Mouse (Mus musculus) hindbrain, embryonic 15.5 days (tissue): ENCODE measurements around the gene Zic1. TPM values are rescaled to one million over a fixed set of nuclear protein-coding genes. Genes with fewer than 3 reads are reported as not detected.

ENCODE experiments used
- ATAC-seq: fragments of 200-750 bp; cut with Nextera tagmentation; 2 replicates; pipeline ENCODE4 v1.8.0; 2017; ENCODE audit warnings: low read depth, moderate number of reproducible peaks, moderate TSS enrichment; ENCODE audit not compliant: low FRiP score
- H3K27ac ChIP-seq: fragments of 300-500 bp; sonication (generic); replicated peaks from 2 replicates; pipeline ENCODE4 v1.5.1; 2015; ENCODE audit warnings: mild to moderate bottlenecking, inconsistent platforms
- H3K27me3 ChIP-seq: fragments of 300-500 bp; sonication (generic); 2 replicates; pipeline ENCODE4 v1.6.1; 2015; ENCODE audit warnings: control low read depth, inconsistent platforms
- H3K36me3 ChIP-seq: fragments of 300-500 bp; sonication (generic); 2 replicates; pipeline ENCODE4 v1.6.1; 2015; ENCODE audit warnings: control low read depth, inconsistent platforms
- H3K4me1 ChIP-seq: fragments of 300-500 bp; sonication (generic); replicated peaks from 2 replicates; pipeline ENCODE4 v1.6.1; 2015; ENCODE audit warnings: control low read depth, inconsistent platforms
- H3K4me2 ChIP-seq: fragments of 300-500 bp; sonication (generic); 2 replicates; pipeline ENCODE4 v1.6.1; 2015; ENCODE audit warnings: moderate library complexity, mild to moderate bottlenecking, inconsistent platforms
- H3K4me3 ChIP-seq: fragments of 300-500 bp; sonication (generic); 2 replicates; pipeline ENCODE4 v1.5.1; 2015; ENCODE audit warnings: mild to moderate bottlenecking, inconsistent platforms
- H3K9ac ChIP-seq: fragments of 300-500 bp; sonication (generic); 2 replicates; pipeline ENCODE4 v1.6.1; 2015; ENCODE audit warnings: inconsistent platforms
- H3K9me3 ChIP-seq: fragments of 300-500 bp; sonication (generic); 2 replicates; pipeline ENCODE4 v1.6.1; 2016; ENCODE audit warnings: control low read depth, inconsistent platforms
- WGBS: fragments of 180-500 bp; shearing (Covaris S2); methylation state at CpG from one replicate; pipeline ENCODE4 v1.1.7; 2015; 5-methylcytosine and 5-hydroxymethylcytosine counted together
- polyA plus RNA-seq: library from polyadenylated mRNA; unstranded; fragments of >200 nt; fragmentation: Nextera tagmentation; extraction: Ambion mirVana; gene quantifications from 2 replicates; pipeline ENCODE4 v1.2.1, GENCODE M21; 2015

The Zic1 gene
- polyA plus RNA-seq, 1 experiment from 2014 or later: 14.8 TPM

- peaks cover 7% of the 10 kb centered on the region; the same call in 1 of the 2 replicates for H3K4me1 ChIP-seq
- 30% methylated on average over 3 of the region's 3 CpGs for WGBS
- peaks cover 68% of the 10 kb centered on the region for H3K27me3 ChIP-seq
- H3K36me3 ChIP-seq: no peaks in the 10 kb centered on the region
- H3K27ac ChIP-seq: peak overlapping the region; percentile 58
- ATAC-seq: no peak
- no peak overlapping the region for H3K9ac ChIP-seq
- no peak overlapping the region for H3K4me3 ChIP-seq
- H3K9me3 ChIP-seq: no peaks in the 10 kb centered on the region
- peak overlapping the region; percentile 34 for H3K4me2 ChIP-seq
Observed at GRCm38 (mm10) chr9:91373811-91374575, 8.4 kb upstream of the Zic1 start.

GRCm38 (mm10) chr9:91371608-91372007 lies 6.0 kb upstream of the Zic1 start:
- Histone ChIP-seq H3K4me1 (no peaks in the 10 kb centered on the region), H3K27me3 (peaks cover 68% of the 10 kb centered on the region), H3K27ac (peak overlapping the region; percentile 96), H3K9ac (0 out of 2 replicates have a peak overlapping the region, but pooled peaks have one; percentile 30), H3K9me3 (no peaks in the 10 kb centered on the region), H3K4me2 (peak overlapping the region; percentile 51), H3K36me3 (no peaks in the 10 kb centered on the region), H3K4me3 (peak overlapping the region; percentile 9; the same call in 1 of the 2 replicates)
- no peak for ATAC-seq
- 24% methylated on average over 4 of the region's 4 CpGs for WGBS

GRCm38 (mm10) chr9:91371011-91371410 lies 5.4 kb upstream of the Zic1 start:
- H3K36me3 ChIP-seq: no peaks in the 10 kb centered on the region
- no peaks in the 10 kb centered on the region for H3K4me1 ChIP-seq
- no peaks in the 10 kb centered on the region for H3K9me3 ChIP-seq
- H3K27ac ChIP-seq: peak overlapping the region; percentile 96
- peak overlapping the region; percentile 37; the same call in 1 of the 2 replicates for H3K4me3 ChIP-seq
- ATAC-seq: 0 out of 2 replicates have a peak, but pooled peaks have one; percentile 13
- H3K27me3 ChIP-seq: peaks cover 62% of the 10 kb centered on the region
- peak overlapping the region; percentile 51 for H3K4me2 ChIP-seq
- peak overlapping the region; percentile 30 for H3K9ac ChIP-seq

GRCm38 (mm10) chr9:91370191-91370708 lies 4.6 kb upstream of the Zic1 start:
- H3K4me1 ChIP-seq: no peaks in the 10 kb centered on the region
- H3K36me3 ChIP-seq: no peaks in the 10 kb centered on the region
- H3K9ac ChIP-seq: peak overlapping the region; percentile 49
- H3K27ac ChIP-seq: peak overlapping the region; percentile 96
- WGBS: 15% methylated on average over 6 of the region's 6 CpGs
- no peak for ATAC-seq
- peak overlapping the region; percentile 51 for H3K4me2 ChIP-seq
- H3K27me3 ChIP-seq: peaks cover 61% of the 10 kb centered on the region
- H3K4me3 ChIP-seq: peak overlapping the region; percentile 37
- no peaks in the 10 kb centered on the region for H3K9me3 ChIP-seq

GRCm38 (mm10) chr9:91369293-91369991 lies 3.8 kb upstream of the Zic1 start:
- Histone ChIP-seq H3K4me1 (0 out of 2 replicates have a peak, but pooled peaks cover 7% of the 10 kb centered on the region), H3K27me3 (peaks cover 55% of the 10 kb centered on the region), H3K9ac (peak overlapping the region; percentile 49), H3K36me3 (no peaks in the 10 kb centered on the region), H3K4me3 (peak overlapping the region; percentile 37), H3K27ac (peak overlapping the region; percentile 96), H3K9me3 (no peaks in the 10 kb centered on the region), H3K4me2 (peak overlapping the region; percentile 51)
- no peak for ATAC-seq
- WGBS: 7% methylated on average over 26 of the region's 26 CpGs

GRCm38 (mm10) chr9:91368946-91369292 lies 3.3 kb upstream of the Zic1 start:
- H3K9ac ChIP-seq: peak overlapping the region; percentile 49
- H3K4me1 ChIP-seq: 0 out of 2 replicates have a peak, but pooled peaks cover 8% of the 10 kb centered on the region
- peaks cover 50% of the 10 kb centered on the region for H3K27me3 ChIP-seq
- WGBS: 5% methylated on average over 13 of the region's 13 CpGs
- peak overlapping the region; percentile 51 for H3K4me2 ChIP-seq
- H3K9me3 ChIP-seq: no peaks in the 10 kb centered on the region
- no peaks in the 10 kb centered on the region for H3K36me3 ChIP-seq
- ATAC-seq: no peak
- H3K27ac ChIP-seq: peak overlapping the region; percentile 96
- H3K4me3 ChIP-seq: peak overlapping the region; percentile 37

GRCm38 (mm10) chr9:91368150-91368549 lies 2.5 kb upstream of the Zic1 start:
- Histone ChIP-seq H3K9ac (peak overlapping the region; percentile 49), H3K4me3 (peak overlapping the region; percentile 37)

GRCm38 (mm10) chr9:91366999-91367811 lies 1.6 kb upstream of the Zic1 start:
- peak overlapping the region; percentile 96 for H3K27ac ChIP-seq
- H3K36me3 ChIP-seq: no peaks in the 10 kb centered on the region
- peaks cover 42% of the 10 kb centered on the region for H3K27me3 ChIP-seq
- peak overlapping the region; percentile 53 for H3K4me3 ChIP-seq
- 2% methylated on average over 30 of the region's 30 CpGs for WGBS
- no peak for ATAC-seq
- 0 out of 2 replicates have a peak, but pooled peaks cover 8% of the 10 kb centered on the region for H3K4me1 ChIP-seq
- peak overlapping the region; percentile 51 for H3K4me2 ChIP-seq
- H3K9me3 ChIP-seq: no peaks in the 10 kb centered on the region
- peak overlapping the region; percentile 40 for H3K9ac ChIP-seq

More at GRCm38 (mm10) chr9:91368150-91368549, 2.5 kb upstream of the Zic1 start:
- H3K4me1 ChIP-seq: 0 out of 2 replicates have a peak, but pooled peaks cover 8% of the 10 kb centered on the region
- H3K9me3 ChIP-seq: no peaks in the 10 kb centered on the region
- H3K27ac ChIP-seq: peak overlapping the region; percentile 96
- peak overlapping the region; percentile 51 for H3K4me2 ChIP-seq
- H3K36me3 ChIP-seq: no peaks in the 10 kb centered on the region
- no peak for ATAC-seq
- peaks cover 47% of the 10 kb centered on the region for H3K27me3 ChIP-seq
- WGBS: 20% methylated on average over 3 of the region's 3 CpGs

GRCm38 (mm10) chr9:91366226-91366998 lies 802 bp upstream of the Zic1 start:
- Histone ChIP-seq H3K4me2 (peak overlapping the region; percentile 51), H3K4me1 (0 out of 2 replicates have a peak, but pooled peaks cover 8% of the 10 kb centered on the region), H3K27ac (peak overlapping the region; percentile 96), H3K36me3 (no peaks in the 10 kb centered on the region), H3K9me3 (no peaks in the 10 kb centered on the region), H3K4me3 (peak overlapping the region; percentile 53), H3K9ac (peak overlapping the region; percentile 40), H3K27me3 (peaks cover 36% of the 10 kb centered on the region)
- ATAC-seq: peak; percentile 45
- 1% methylated on average over 18 of the region's 18 CpGs for whole genome bisulfite sequencing

- 0 out of 2 replicates have a peak, but pooled peaks cover 8% of the 10 kb centered on the region for H3K4me1 ChIP-seq
- H3K9ac ChIP-seq: peak overlapping the region; percentile 69
- H3K27me3 ChIP-seq: peaks cover 24% of the 10 kb centered on the region
- no peaks in the 10 kb centered on the region for H3K9me3 ChIP-seq
- H3K4me2 ChIP-seq: peak overlapping the region; percentile 51
- peak; percentile 51 for ATAC-seq
- H3K27ac ChIP-seq: peak overlapping the region; percentile 96
- no peaks in the 10 kb centered on the region for H3K36me3 ChIP-seq
- WGBS: under 1% methylated on average over 42 of the region's 42 CpGs
- peak overlapping the region; percentile 53 for H3K4me3 ChIP-seq
Observed at GRCm38 (mm10) chr9:91364971-91365501, 574 bp downstream of the Zic1 start.
